Mouse (Mus musculus): ENCODE measurements around the gene Srl. TPM values are rescaled to one million over a fixed set of nuclear protein-coding genes. Genes with fewer than 3 reads are reported as not detected.

Srl gene
- polyA plus RNA-seq, 1 experiment from 2014 or later, result 28.6 TPM

- Histone ChIP-seq H3K9me3 (replicated peaks; ENCODE audit: control insufficient read depth, low read length) (no peaks in the 10 kb centered on the region), H3K36me3 (ENCODE audit: control insufficient read depth, insufficient read depth, low read length) (no peaks in the 10 kb centered on the region), H3K4me2 (ENCODE audit: low read depth, low read length) (no peak overlapping the region), H3K27ac (ENCODE audit: low read length) (no peak overlapping the region), H3K27me3 (ENCODE audit: control insufficient read depth, insufficient read depth, low read length) (no peaks in the 10 kb centered on the region), H3K4me3 (replicated peaks; ENCODE audit: low read length) (no peak overlapping the region), H3K9ac (ENCODE audit: low read length) (no peak overlapping the region), H3K4me1 (ENCODE audit: control insufficient read depth, insufficient read depth, low read length) (no peaks in the 10 kb centered on the region)
- 64% methylated on average over 7 of the region's 7 CpGs for WGBS
- no peak for ATAC-seq (ENCODE audit: insufficient read depth, low FRiP score)
Measured at GRCm38 (mm10) chr16:4523313-4524004, 18.2 kb downstream of the Srl start.

- Histone ChIP-seq H3K4me3 (replicated peaks; ENCODE audit: low read length) (no peak overlapping the region), H3K9me3 (replicated peaks; ENCODE audit: control insufficient read depth, low read length) (no peaks in the 10 kb centered on the region), H3K4me2 (ENCODE audit: low read depth, low read length) (no peak overlapping the region), H3K9ac (ENCODE audit: low read length) (no peak overlapping the region), H3K27me3 (ENCODE audit: control insufficient read depth, insufficient read depth, low read length) (no peaks in the 10 kb centered on the region), H3K27ac (ENCODE audit: low read length) (no peak overlapping the region), H3K4me1 (ENCODE audit: control insufficient read depth, insufficient read depth, low read length) (no peaks in the 10 kb centered on the region), H3K36me3 (ENCODE audit: control insufficient read depth, insufficient read depth, low read length) (no peaks in the 10 kb centered on the region)
- 46% methylated on average over 8 of the region's 8 CpGs for WGBS
- ATAC-seq (ENCODE audit: insufficient read depth, low FRiP score), result no peak
Measured at GRCm38 (mm10) chr16:4522879-4523278, 18.7 kb downstream of the Srl start.

DNA sequence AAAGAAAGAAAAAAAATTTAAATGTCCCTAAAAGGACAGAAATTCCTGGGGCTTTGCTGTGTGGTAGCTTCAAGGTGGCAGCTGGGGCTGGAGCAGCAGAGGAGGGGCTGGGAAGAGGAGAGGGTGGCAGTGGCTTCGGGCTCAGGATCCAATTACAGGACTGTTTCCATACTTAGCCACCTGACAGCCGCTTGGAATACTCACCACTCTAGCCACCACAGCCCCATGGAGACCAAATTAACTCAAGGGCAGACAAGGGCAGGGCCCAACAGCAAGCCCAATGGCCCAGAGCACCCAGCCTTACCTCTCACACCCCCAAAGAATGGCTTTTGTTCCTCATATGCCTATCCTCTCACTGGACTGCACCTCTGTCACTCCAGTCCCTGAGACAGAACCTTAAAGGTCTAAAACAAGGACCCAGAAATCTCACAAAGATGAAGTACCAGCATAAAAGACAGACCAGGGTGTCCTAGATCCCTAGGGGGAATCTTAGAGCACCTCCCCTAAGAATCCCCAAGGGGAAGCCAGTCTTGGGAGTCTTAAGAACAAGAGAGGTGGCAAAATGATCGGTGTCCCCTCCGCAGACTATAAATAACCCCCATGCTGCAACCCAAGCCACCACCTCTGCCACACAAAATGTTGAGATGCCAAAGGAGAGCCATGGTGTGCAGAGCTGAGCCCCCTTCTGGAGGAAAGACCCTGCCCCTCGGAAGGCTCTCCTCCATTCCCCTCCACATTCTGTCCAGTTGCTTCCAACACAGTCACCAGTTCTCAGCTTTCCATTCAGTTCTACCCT is 19.7 kb downstream of the Srl start:
- WGBS, result 65% methylated on average over 5 of the region's 5 CpGs
- Histone ChIP-seq H3K9ac (ENCODE audit: low read length) (no peak overlapping the region), H3K27ac (ENCODE audit: low read length) (no peak overlapping the region), H3K36me3 (ENCODE audit: control insufficient read depth, insufficient read depth, low read length) (no peaks in the 10 kb centered on the region), H3K4me3 (replicated peaks; ENCODE audit: low read length) (no peak overlapping the region), H3K4me1 (ENCODE audit: control insufficient read depth, insufficient read depth, low read length) (no peaks in the 10 kb centered on the region), H3K27me3 (ENCODE audit: control insufficient read depth, insufficient read depth, low read length) (no peaks in the 10 kb centered on the region), H3K4me2 (ENCODE audit: low read depth, low read length) (no peak overlapping the region), H3K9me3 (replicated peaks; ENCODE audit: control insufficient read depth, low read length) (no peaks in the 10 kb centered on the region)
- ATAC-seq (ENCODE audit: insufficient read depth, low FRiP score), result peak; percentile 53; the same call in 1 of the 2 replicates

DNA sequence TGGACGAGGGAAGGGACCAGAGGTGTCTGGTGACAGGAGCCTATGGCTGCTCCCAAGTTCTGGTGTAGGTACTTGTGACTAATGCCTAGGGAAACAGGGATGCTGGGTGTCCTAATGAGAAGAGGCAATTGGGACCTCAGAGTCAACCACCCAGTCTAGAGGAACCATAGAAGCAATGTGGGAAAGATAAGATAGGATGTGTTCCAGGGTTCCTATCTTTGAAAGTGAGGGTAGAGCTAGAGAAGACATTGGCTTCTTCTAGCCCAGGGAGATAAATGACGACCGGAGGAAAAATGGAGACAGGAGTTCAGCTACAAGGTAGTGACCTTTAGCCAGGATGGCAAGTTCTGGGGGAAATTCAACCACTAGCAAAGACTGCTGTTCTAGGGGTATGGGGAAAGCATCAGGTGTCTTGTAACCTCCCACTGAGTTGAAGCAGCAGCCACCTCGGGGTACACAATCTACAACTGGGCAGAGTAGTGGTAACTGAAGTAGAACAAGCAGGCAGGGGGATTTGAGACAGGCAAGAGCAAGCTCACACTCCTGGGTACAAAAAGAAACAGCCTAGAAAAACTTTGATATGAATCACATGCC is 20.4 kb downstream of the Srl start:
- Histone ChIP-seq H3K27ac (ENCODE audit: low read length) (no peak overlapping the region), H3K27me3 (ENCODE audit: control insufficient read depth, insufficient read depth, low read length) (no peaks in the 10 kb centered on the region)
- no peak for ATAC-seq (ENCODE audit: insufficient read depth, low FRiP score)

DNA sequence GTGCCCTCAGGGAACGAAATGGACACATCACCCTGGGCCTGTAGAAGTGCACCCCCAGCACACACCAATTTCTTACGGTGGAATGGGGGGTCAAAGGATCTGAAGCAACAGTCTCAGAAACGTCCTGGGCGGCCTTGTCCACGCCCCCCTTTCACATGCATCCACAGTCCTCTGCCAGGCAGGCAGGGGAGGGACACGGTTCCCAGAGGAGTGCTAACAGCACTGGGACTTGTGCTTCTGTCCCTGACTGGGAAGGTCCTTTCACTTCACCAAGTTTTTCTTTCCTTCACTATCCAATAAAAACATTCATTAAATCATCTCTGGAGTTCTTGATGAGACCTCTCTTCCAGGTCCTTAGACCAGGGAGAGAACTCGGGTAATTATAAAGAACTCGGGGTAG is 20.9 kb downstream of the Srl start:
- H3K27me3 ChIP-seq (ENCODE audit: control insufficient read depth, insufficient read depth, low read length), result no peaks in the 10 kb centered on the region
- no peak overlapping the region for H3K4me3 ChIP-seq (replicated peaks; ENCODE audit: low read length)
- H3K27ac ChIP-seq (ENCODE audit: low read length), result no peak overlapping the region
- WGBS, result 73% methylated on average over 8 of the region's 8 CpGs
- no peak overlapping the region for H3K4me2 ChIP-seq (ENCODE audit: low read depth, low read length)
- H3K4me1 ChIP-seq (ENCODE audit: control insufficient read depth, insufficient read depth, low read length), result no peaks in the 10 kb centered on the region
- H3K36me3 ChIP-seq (ENCODE audit: control insufficient read depth, insufficient read depth, low read length), result no peaks in the 10 kb centered on the region
- H3K9me3 ChIP-seq (replicated peaks; ENCODE audit: control insufficient read depth, low read length), result no peaks in the 10 kb centered on the region
- H3K9ac ChIP-seq (ENCODE audit: low read length), result no peak overlapping the region
- ATAC-seq (ENCODE audit: insufficient read depth, low FRiP score), result no peak

More for the DNA sequence above, 20.4 kb downstream of the Srl start:
- no peaks in the 10 kb centered on the region for H3K9me3 ChIP-seq (replicated peaks; ENCODE audit: control insufficient read depth, low read length)
- no peaks in the 10 kb centered on the region for H3K36me3 ChIP-seq (ENCODE audit: control insufficient read depth, insufficient read depth, low read length)
- 75% methylated on average over 4 of the region's 4 CpGs for WGBS
- no peak overlapping the region for H3K4me3 ChIP-seq (replicated peaks; ENCODE audit: low read length)
- no peaks in the 10 kb centered on the region for H3K4me1 ChIP-seq (ENCODE audit: control insufficient read depth, insufficient read depth, low read length)
- no peak overlapping the region for H3K4me2 ChIP-seq (ENCODE audit: low read depth, low read length)
- no peak overlapping the region for H3K9ac ChIP-seq (ENCODE audit: low read length)

- Histone ChIP-seq H3K27ac (ENCODE audit: low read length) (no peak overlapping the region), H3K4me3 (replicated peaks; ENCODE audit: low read length) (no peak overlapping the region), H3K4me1 (ENCODE audit: control insufficient read depth, insufficient read depth, low read length) (no peaks in the 10 kb centered on the region), H3K9ac (ENCODE audit: low read length) (no peak overlapping the region), H3K27me3 (ENCODE audit: control insufficient read depth, insufficient read depth, low read length) (no peaks in the 10 kb centered on the region), H3K9me3 (replicated peaks; ENCODE audit: control insufficient read depth, low read length) (no peaks in the 10 kb centered on the region), H3K36me3 (ENCODE audit: control insufficient read depth, insufficient read depth, low read length) (no peaks in the 10 kb centered on the region), H3K4me2 (ENCODE audit: low read depth, low read length) (no peak overlapping the region)
- WGBS, result 96% methylated on average over 2 of the region's 2 CpGs
- no peak for ATAC-seq (ENCODE audit: insufficient read depth, low FRiP score)
Measured at GRCm38 (mm10) chr16:4519825-4520224, 21.8 kb downstream of the Srl start.

DNA sequence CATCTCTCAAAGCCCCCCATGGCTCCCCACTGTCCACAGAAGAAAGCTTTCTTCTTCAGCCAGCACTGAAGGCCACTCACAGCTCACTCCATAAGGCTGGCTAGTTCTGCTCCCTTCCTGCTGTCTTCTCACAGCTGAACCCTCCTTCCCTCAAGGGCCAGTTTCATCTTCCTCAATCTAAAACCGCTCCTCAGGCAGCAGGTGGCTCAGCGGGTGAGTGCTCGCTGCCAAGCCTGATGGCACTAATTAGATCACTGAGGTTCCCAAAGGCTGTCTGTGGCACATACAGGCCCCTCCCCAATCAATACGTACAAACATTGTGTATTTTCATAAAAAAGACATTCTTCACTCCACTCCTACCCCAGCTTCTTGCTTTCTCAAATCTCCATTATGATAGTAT is 22.5 kb downstream of the Srl start:
- Histone ChIP-seq H3K36me3 (ENCODE audit: control insufficient read depth, insufficient read depth, low read length) (no peaks in the 10 kb centered on the region), H3K27me3 (ENCODE audit: control insufficient read depth, insufficient read depth, low read length) (no peaks in the 10 kb centered on the region), H3K4me1 (ENCODE audit: control insufficient read depth, insufficient read depth, low read length) (peaks cover 5% of the 10 kb centered on the region; the same call in 1 of the 2 replicates), H3K4me2 (ENCODE audit: low read depth, low read length) (no peak overlapping the region), H3K27ac (ENCODE audit: low read length) (no peak overlapping the region), H3K9ac (ENCODE audit: low read length) (no peak overlapping the region), H3K4me3 (replicated peaks; ENCODE audit: low read length) (no peak overlapping the region), H3K9me3 (replicated peaks; ENCODE audit: control insufficient read depth, low read length) (no peaks in the 10 kb centered on the region)
- whole genome bisulfite sequencing, result 74% methylated on average over 4 of the region's 4 CpGs
- ATAC-seq (ENCODE audit: insufficient read depth, low FRiP score), result no peak

DNA sequence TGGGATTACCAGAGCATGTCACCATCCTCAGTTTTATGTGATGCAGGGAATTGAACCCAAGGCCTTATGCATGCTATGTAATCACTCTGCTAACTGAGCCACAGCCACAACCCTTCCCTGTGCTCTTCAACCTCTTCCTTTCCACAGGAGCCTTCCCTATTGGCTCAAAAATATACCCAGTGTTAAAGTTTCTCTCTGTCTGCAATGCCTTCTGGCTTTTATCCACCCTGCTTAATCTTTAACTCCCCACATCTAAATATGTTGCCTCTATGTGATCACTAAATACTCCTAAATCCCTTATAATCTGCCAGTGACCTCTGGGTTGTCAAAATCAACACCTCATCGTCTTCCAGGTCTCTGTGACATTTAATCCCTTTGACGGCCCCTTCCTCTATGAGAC is 23.7 kb downstream of the Srl start:
- Histone ChIP-seq H3K9me3 (replicated peaks; ENCODE audit: control insufficient read depth, low read length) (no peaks in the 10 kb centered on the region), H3K36me3 (ENCODE audit: control insufficient read depth, insufficient read depth, low read length) (no peaks in the 10 kb centered on the region), H3K27me3 (ENCODE audit: control insufficient read depth, insufficient read depth, low read length) (no peaks in the 10 kb centered on the region), H3K4me1 (ENCODE audit: control insufficient read depth, insufficient read depth, low read length) (peaks cover 7% of the 10 kb centered on the region), H3K4me3 (replicated peaks; ENCODE audit: low read length) (no peak overlapping the region), H3K9ac (ENCODE audit: low read length) (no peak overlapping the region), H3K27ac (ENCODE audit: low read length) (no peak overlapping the region), H3K4me2 (ENCODE audit: low read depth, low read length) (no peak overlapping the region)
- WGBS, result 62% methylated on average over 2 of the region's 2 CpGs
- ATAC-seq (ENCODE audit: insufficient read depth, low FRiP score), result no peak

DNA sequence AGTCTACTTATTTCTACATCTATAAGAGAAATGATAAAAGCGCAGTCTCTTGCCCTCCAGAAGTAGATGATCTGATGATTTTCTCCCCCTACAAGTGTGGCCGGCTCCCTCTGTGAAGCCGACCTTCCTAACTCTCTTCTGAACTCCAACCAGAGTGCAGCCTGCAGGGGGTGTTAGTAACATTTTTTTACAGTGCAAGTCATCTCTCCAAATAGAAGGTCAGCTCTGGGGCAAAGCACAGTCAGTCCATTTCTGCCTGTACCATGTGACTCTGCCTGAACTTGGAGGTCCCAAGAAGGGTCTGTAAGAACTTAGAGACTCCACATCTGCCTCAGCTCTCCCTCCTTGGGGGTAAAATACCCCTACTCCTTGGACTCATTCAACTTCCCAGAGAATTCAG is 27.2 kb downstream of the Srl start:
- WGBS, result 76% methylated on average over 3 of the region's 3 CpGs
- H3K4me2 ChIP-seq (ENCODE audit: low read depth, low read length), result no peak overlapping the region
- peaks cover 13% of the 10 kb centered on the region for H3K4me1 ChIP-seq (ENCODE audit: control insufficient read depth, insufficient read depth, low read length)
- no peak overlapping the region for H3K27ac ChIP-seq (ENCODE audit: low read length)
- no peaks in the 10 kb centered on the region for H3K36me3 ChIP-seq (ENCODE audit: control insufficient read depth, insufficient read depth, low read length)
- no peaks in the 10 kb centered on the region for H3K9me3 ChIP-seq (replicated peaks; ENCODE audit: control insufficient read depth, low read length)
- no peak overlapping the region for H3K9ac ChIP-seq (ENCODE audit: low read length)
- no peaks in the 10 kb centered on the region for H3K27me3 ChIP-seq (ENCODE audit: control insufficient read depth, insufficient read depth, low read length)
- no peak for ATAC-seq (ENCODE audit: insufficient read depth, low FRiP score)
- no peak overlapping the region for H3K4me3 ChIP-seq (replicated peaks; ENCODE audit: low read length)
